Mouse (Mus musculus) heart, adult 2 months (tissue): Measurements from ENCODE around the gene Gatd1.

Experiments used
- CTCF ChIP-seq: fragments of 200-600 bp; IDR thresholded peaks from 2 replicates; pipeline ENCODE4 v1.8.1; 2022; ENCODE audit warnings: antibody characterized with exemption, mild to moderate bottlenecking, moderate library complexity
- POLR2A ChIP-seq: fragments of 200-500 bp; IDR thresholded peaks from 2 replicates; pipeline ENCODE4 v1.6.1; 2011; ENCODE audit warnings: mild to moderate bottlenecking, low read depth, low read length, control low read depth; ENCODE audit not compliant: insufficient read depth

DNA sequence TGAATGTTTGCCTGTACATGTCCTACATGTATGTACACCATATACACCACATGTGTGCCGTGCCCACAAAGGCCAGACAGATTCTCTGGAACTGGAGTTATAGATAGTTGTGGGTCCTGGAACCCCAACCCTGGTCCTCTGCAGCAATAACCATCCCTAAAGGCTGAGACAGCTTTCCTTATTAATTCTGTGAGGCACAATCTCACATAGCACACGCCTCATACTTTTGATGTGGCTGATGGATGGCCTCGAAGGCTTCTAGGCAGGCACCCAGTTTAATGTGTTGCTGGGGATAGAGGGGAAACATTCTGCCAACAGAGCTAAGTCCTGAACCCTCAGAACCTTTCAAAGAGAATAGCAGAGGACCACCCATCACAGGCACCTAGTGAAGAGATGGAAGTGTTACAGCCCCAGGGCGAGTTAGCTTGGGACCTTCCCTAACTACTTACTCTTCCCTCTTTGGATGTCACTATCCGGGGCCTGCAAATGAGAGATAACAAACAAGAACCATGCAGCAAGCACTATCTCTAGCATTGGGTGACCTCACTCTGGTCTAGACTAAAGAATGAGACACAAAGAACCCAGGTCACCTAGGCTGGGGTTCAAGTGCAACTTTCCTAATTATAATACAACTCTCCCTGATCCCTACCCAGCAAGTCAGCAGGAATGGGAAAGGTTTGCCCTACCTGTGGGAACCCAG, 49.4 kb downstream of the Gatd1 start:
- TF ChIP-seq CTCF (no peak), POLR2A (no peak)
